Mouse (Mus musculus) stomach, embryonic 15.5 days (tissue): ENCODE measurements around the gene Asphd1. TPM values are rescaled to one million over a fixed set of nuclear protein-coding genes. Genes with fewer than 3 reads are reported as not detected.
"Not testable (repeated sequence)": the region's sequence is repeated elsewhere in the genome, so short reads cannot be mapped to it uniquely, and the experiment has no call there.

Experiments used
- ATAC-seq: fragments of 200-750 bp; cut with Nextera tagmentation; 2 replicates; pipeline ENCODE4 v1.8.0; 2017; ENCODE audit warnings: low read depth, moderate number of reproducible peaks, moderate TSS enrichment; ENCODE audit not compliant: insufficient read depth, low FRiP score
- H3K27ac ChIP-seq: fragments of 300-500 bp; sonication (generic); 2 replicates; pipeline ENCODE4 v1.5.1; 2015; ENCODE audit warnings: mild to moderate bottlenecking, inconsistent platforms
- H3K27me3 ChIP-seq: fragments of 300-500 bp; sonication (generic); replicated peaks from 2 replicates; pipeline ENCODE4 v1.6.1; 2015; ENCODE audit warnings: inconsistent platforms
- H3K36me3 ChIP-seq: fragments of 300-500 bp; sonication (generic); 2 replicates; pipeline ENCODE4 v1.6.1; 2015; ENCODE audit warnings: inconsistent platforms
- H3K4me1 ChIP-seq: fragments of 300-500 bp; sonication (generic); 2 replicates; pipeline ENCODE4 v1.6.1; 2015; ENCODE audit warnings: inconsistent platforms
- H3K4me2 ChIP-seq: fragments of 300-500 bp; sonication (generic); 2 replicates; pipeline ENCODE4 v1.6.1; 2015; ENCODE audit warnings: mild to moderate bottlenecking, inconsistent platforms
- H3K4me3 ChIP-seq: fragments of 300-500 bp; sonication (generic); replicated peaks from 2 replicates; pipeline ENCODE4 v1.5.1; 2015; ENCODE audit warnings: inconsistent platforms
- H3K9ac ChIP-seq: fragments of 300-500 bp; sonication (generic); 2 replicates; pipeline ENCODE4 v1.6.1; 2015; ENCODE audit warnings: inconsistent platforms
- H3K9me3 ChIP-seq: fragments of 300-500 bp; sonication (generic); 2 replicates; pipeline ENCODE4 v1.6.1; 2016; ENCODE audit warnings: inconsistent platforms
- WGBS: fragments of 180-500 bp; shearing (Covaris S2); methylation state at CpG from one replicate; pipeline ENCODE4 v1.1.7; 2015; 5-methylcytosine and 5-hydroxymethylcytosine counted together
- polyA plus RNA-seq: library from polyadenylated mRNA; unstranded; fragments of >200 nt; fragmentation: Nextera tagmentation; extraction: Ambion mirVana; gene quantifications from 2 replicates; pipeline ENCODE4 v1.2.1, GENCODE M21; 2015

Gene Asphd1
- polyA plus RNA-seq, 1 experiment from 2014 or later: 0.37 TPM

DNA sequence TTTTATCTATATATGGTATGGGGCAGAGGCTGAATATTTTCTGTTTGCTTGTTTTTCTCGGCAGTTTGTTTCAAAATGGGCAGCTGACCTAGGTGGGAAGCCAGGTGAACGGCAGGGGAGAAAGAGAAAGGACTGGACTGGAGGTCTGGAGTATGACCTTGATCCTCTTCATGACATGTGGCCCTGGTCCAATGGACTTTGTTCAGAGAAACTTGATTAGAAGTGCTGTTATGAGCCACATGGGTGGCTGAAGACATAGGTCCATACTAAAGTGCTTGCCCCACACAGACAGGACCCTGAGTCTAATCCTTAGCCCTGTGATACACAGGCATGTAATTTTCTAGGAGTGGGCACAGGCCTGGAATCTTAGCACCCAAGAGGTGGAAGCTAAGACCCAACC, 27.8 kb downstream of the Asphd1 start:
- H3K4me2 ChIP-seq: no peak overlapping the region
- no peaks in the 10 kb centered on the region for H3K36me3 ChIP-seq
- no peak for ATAC-seq
- H3K9me3 ChIP-seq: no peaks in the 10 kb centered on the region
- no peaks in the 10 kb centered on the region for H3K27me3 ChIP-seq
- 69% methylated on average over 2 of the region's 2 CpGs for WGBS
- no peak overlapping the region for H3K9ac ChIP-seq
- peaks cover 9% of the 10 kb centered on the region for H3K4me1 ChIP-seq
- no peak overlapping the region for H3K27ac ChIP-seq
- H3K4me3 ChIP-seq: no peak overlapping the region

DNA sequence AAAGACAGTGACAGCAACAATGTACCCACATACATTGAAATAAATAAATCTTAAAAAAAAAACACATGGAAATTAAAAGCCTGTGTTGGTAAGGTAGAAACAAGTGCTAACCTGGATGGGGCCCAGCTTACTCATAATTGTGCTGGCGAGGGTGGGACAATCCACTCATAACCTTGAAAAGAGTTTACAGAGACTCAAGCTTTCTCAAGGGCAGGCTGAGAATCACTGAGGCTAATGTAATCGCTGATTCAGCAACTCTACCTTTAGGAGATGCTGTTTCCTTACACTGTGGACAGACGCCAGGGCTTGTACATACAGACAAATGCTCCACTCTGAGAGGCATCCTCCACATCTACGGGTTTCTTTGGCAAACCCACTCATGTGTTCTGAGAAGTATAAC, 29.4 kb downstream of the Asphd1 start:
- H3K9me3 ChIP-seq: no peaks in the 10 kb centered on the region
- no peak for ATAC-seq

DNA sequence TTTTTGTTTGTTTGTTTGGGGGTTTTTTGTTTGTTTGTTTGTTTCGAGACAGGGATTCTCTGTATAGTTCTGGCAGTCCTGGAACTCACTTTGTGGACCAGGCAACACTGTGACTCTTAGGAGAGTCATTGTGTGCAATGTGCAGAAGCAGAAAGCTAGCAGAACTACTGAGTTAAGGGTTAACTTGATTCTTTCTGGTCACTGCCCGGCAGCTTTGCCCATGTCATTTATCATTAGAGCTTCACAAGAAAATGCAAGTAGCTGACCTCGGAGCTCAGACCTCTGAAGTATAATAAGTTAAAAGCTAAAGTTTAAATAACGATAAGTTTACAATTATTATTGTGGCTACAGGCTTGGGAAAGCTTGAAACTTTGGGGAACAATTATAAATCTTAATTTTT, 31.0 kb downstream of the Asphd1 start:
- H3K36me3 ChIP-seq, H3K4me1 ChIP-seq, H3K4me2 ChIP-seq, H3K9me3 ChIP-seq, H3K27ac ChIP-seq, H3K9ac ChIP-seq, ATAC-seq, H3K4me3 ChIP-seq, H3K27me3 ChIP-seq: not testable (repeated sequence)
- WGBS: 20% methylated on average over 4 of the region's 4 CpGs

More for the DNA sequence above, 29.4 kb downstream of the Asphd1 start:
- H3K27me3 ChIP-seq: no peaks in the 10 kb centered on the region
- H3K36me3 ChIP-seq: no peaks in the 10 kb centered on the region
- H3K4me1 ChIP-seq: peaks cover 9% of the 10 kb centered on the region
- H3K4me3 ChIP-seq: no peak overlapping the region
- H3K27ac ChIP-seq: no peak overlapping the region
- H3K9ac ChIP-seq: no peak overlapping the region
- 68% methylated on average over 4 of the region's 4 CpGs for WGBS
- no peak overlapping the region for H3K4me2 ChIP-seq

DNA sequence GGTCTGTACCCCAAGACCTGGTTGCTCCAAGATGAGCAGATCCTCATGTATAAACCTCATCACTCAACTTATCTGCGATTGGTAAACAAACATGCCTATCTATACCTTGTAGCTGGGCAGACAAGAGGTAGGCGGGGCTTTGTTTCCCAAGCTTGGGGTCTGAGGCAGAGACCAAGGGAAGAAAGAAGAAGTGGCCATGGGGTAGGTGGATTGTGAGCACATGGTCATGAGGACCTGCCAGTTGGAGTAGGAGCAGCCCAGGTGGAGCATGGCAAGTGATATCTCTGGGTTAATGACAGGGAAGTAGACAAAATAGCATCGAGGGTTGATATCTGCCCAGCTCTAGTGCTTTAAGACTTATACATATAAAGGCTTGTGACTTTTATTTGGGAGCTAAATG, 34.5 kb downstream of the Asphd1 start:
- H3K27ac ChIP-seq: no peak overlapping the region
- no peak for ATAC-seq
- H3K4me1 ChIP-seq: no peaks in the 10 kb centered on the region
- no peaks in the 10 kb centered on the region for H3K9me3 ChIP-seq
- no peaks in the 10 kb centered on the region for H3K36me3 ChIP-seq
- WGBS: 75% methylated on average over 3 of the region's 3 CpGs
- no peak overlapping the region for H3K9ac ChIP-seq
- H3K4me3 ChIP-seq: no peak overlapping the region
- H3K4me2 ChIP-seq: no peak overlapping the region
- no peaks in the 10 kb centered on the region for H3K27me3 ChIP-seq

DNA sequence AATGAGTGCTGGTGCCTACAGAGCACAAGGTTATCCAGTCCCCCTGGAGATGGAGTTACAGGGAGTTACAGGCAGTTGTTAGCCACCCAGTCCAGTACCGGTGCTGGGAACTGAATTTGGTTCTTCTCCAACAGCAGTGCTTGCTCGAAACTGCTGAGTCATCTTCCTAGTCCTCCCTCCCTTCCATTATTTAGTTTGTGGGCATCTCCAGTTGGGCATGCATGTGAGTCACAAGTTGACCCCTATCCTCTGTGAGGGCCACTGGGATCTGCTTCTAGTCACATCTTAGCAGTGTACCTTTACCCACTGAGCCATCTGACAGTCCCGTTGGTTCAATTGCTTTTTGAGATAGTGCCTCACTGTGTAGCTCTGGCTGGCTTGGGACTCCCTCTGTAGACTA, 43.8 kb downstream of the Asphd1 start:
- no peak overlapping the region for H3K4me2 ChIP-seq

DNA sequence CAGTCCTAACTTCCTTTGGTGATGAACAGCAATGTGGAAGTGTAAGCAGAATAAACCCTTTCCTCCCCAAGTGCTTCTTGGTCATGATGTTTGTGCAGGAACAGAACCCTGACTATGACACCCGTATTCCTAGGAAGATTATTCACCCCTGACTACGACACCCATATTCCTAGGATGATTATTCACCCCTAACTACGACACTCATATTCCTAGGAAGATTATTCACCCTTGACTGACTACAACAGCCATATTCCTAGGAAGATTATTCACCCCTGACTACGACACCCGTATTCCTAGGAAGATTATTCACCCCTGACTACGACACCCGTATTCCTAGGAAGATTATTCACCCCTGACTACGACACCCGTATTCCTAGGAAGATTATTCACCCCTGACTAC, 49.6 kb downstream of the Asphd1 start:
- H3K27ac ChIP-seq, H3K36me3 ChIP-seq, H3K9me3 ChIP-seq, H3K27me3 ChIP-seq, H3K4me2 ChIP-seq, H3K9ac ChIP-seq, H3K4me3 ChIP-seq, ATAC-seq: not testable (repeated sequence)
- WGBS: 97% methylated on average over 8 of the region's 9 CpGs
- peaks cover 15% of the 10 kb centered on the region for H3K4me1 ChIP-seq

More for the DNA sequence above, 43.8 kb downstream of the Asphd1 start:
- no peaks in the 10 kb centered on the region for H3K27me3 ChIP-seq
- no peaks in the 10 kb centered on the region for H3K9me3 ChIP-seq
- no peaks in the 10 kb centered on the region for H3K36me3 ChIP-seq
- H3K4me3 ChIP-seq: no peak overlapping the region
- H3K4me1 ChIP-seq: no peaks in the 10 kb centered on the region
- H3K27ac ChIP-seq: no peak overlapping the region
- no peak overlapping the region for H3K9ac ChIP-seq
- no peak for ATAC-seq
- WGBS: 70% methylated on average over 3 of the region's 3 CpGs

DNA sequence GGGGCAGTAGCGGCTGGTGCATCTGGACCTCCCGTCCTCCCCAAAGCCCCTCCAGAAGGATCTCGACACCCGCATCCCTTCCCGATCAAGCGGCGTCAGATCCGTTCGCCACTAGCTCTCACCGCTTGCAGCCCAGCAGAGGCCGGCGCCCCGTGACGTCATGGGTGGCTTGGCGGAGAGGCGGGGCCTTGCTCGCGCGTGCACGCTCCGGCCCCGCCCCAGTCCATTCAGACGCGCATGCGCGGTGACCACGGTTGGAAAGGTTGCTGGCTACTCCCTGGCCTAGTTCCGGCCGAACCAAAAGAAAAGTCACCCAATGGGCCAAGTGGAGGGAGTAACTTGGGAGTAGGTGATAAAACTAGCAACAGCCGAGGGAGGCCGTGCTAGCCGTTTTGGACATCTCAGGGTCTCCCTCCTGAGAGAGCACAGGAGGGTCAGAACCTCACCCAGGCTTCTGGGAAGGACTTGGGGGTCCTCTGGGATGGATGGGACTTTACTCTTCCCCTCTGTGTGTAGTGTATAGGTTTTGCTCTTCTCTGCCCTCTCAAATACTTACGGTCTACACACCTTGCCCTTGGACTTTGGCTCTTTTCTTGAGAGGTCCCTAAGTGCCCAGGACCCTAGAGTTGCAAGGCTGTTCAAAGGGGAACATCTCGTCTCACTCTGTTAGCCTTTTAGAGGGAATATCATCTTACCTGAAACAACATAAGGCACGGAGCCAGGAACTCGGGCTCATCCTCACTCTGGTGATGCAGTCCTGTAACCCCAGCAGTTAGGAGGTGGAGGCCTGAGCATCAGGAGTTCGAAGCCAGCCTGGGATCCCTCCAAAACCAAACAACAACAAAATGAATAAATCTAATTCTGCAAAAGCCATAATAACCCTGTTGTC, 51.0 kb downstream of the Asphd1 start:
- H3K4me3 ChIP-seq: peak overlapping the region; percentile 72
- WGBS: 11% methylated on average over 37 of the region's 37 CpGs
- H3K4me2 ChIP-seq: peak overlapping the region; percentile 70
- peak overlapping the region; percentile 78 for H3K27ac ChIP-seq
- peak; percentile 95 for ATAC-seq
- H3K36me3 ChIP-seq: no peaks in the 10 kb centered on the region
- H3K9me3 ChIP-seq: no peaks in the 10 kb centered on the region
- no peaks in the 10 kb centered on the region for H3K27me3 ChIP-seq
- H3K9ac ChIP-seq: peak overlapping the region; percentile 62; the same call in 1 of the 2 replicates
- peaks cover 15% of the 10 kb centered on the region for H3K4me1 ChIP-seq

DNA sequence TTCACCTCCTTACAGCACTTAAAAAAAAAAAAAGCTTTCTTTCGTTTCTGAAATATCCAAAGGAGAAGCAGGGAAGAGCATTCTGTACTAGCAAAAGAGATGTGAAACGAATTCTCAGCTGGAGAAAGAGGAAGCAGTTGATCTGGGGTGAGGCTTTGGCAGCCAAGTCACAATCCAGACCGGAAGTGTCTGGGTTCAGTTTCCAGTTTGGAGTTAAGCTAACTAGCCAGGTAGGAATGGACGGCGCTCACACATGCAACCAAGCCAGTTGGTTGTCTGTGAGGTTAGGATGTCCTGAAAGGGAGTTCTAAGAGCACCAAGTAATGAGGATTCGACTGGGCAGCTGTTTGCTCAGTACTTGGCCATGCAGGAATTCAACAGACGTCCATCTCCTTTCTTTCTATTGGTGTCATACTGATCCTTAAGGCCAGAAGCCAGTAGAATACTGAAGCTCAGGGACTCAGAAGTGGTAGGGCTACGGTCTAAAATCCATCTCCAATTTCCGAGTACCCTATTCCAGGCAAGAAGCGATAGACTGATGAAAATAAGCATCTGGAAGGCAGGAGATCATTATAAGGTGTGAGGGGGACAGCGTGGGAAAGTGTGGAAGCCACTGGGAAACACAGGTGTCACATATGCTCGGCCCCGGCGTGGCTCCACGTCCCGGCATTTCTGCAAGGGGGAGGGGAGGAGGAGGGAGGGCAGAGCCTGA, 51.8 kb downstream of the Asphd1 start:
- peak overlapping the region; percentile 70 for H3K4me2 ChIP-seq
- peak overlapping the region; percentile 72 for H3K4me3 ChIP-seq
- peak overlapping the region; percentile 78 for H3K27ac ChIP-seq
- H3K27me3 ChIP-seq: no peaks in the 10 kb centered on the region
- no peaks in the 10 kb centered on the region for H3K9me3 ChIP-seq
- H3K9ac ChIP-seq: peak overlapping the region; percentile 62; the same call in 1 of the 2 replicates
- WGBS: 19% methylated on average over 15 of the region's 16 CpGs
- H3K36me3 ChIP-seq: no peaks in the 10 kb centered on the region
- H3K4me1 ChIP-seq: peaks cover 15% of the 10 kb centered on the region
- peak; percentile 66 for ATAC-seq

DNA sequence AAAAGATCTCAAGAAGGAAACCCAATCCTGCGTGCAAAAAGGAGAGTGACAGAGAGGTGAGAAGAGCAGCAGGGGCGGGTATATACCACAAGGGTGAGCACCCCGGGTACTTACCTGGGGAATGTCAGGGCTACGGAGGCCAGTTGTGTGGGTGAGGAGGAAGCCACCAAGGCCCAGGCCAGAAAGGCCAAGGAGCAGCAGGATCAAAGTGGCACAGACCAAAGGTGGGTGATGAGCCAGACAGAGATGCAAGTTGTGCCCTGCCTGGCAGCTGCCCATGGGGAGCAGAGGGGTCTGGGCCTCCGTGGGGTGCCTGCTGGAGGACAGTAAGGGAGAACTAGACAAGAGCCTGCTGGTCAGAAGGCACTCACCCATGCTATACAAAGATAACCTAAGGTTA, 52.5 kb downstream of the Asphd1 start:
- Histone ChIP-seq H3K9ac (no peak overlapping the region), H3K4me1 (peaks cover 15% of the 10 kb centered on the region), H3K4me3 (no peak overlapping the region), H3K27ac (0 out of 2 replicates have a peak overlapping the region, but pooled peaks have one; percentile 17), H3K36me3 (no peaks in the 10 kb centered on the region), H3K27me3 (no peaks in the 10 kb centered on the region), H3K4me2 (peak overlapping the region; percentile 70), H3K9me3 (no peaks in the 10 kb centered on the region)
- 83% methylated on average over 5 of the region's 5 CpGs for WGBS
- ATAC-seq: no peak

Other genes with a start within 250 kb of the Asphd1 start
- gene Coro1a, start 241.8 kb downstream of the Asphd1 start, polyA plus RNA-seq: 50.1 and 51.9 TPM in 2 replicates
- 99.9 TPM in 2 replicates for gene Mapk3, start 190.0 kb downstream of the Asphd1 start, polyA plus RNA-seq
- 3.1 and 3.3 TPM in 2 replicates for gene Gdpd3, start 183.2 kb downstream of the Asphd1 start, polyA plus RNA-seq
- gene Ypel3, start 172.6 kb downstream of the Asphd1 start, polyA plus RNA-seq: 81.9 and 93.0 TPM in 2 replicates
- gene Tbx6, start 168.1 kb downstream of the Asphd1 start, polyA plus RNA-seq: 0.46 and 0.66 TPM in 2 replicates
- gene Ppp4c, start 157.1 kb downstream of the Asphd1 start, polyA plus RNA-seq: 237 and 240 TPM in 2 replicates
- gene Fam57b, start 151.9 kb downstream of the Asphd1 start, polyA plus RNA-seq: 0.73 and 0.74 TPM in 2 replicates
- not detected in 2 replicates for gene 4930451I11Rik, start 117.9 kb downstream of the Asphd1 start, polyA plus RNA-seq
- gene Doc2a, start 102.2 kb downstream of the Asphd1 start, polyA plus RNA-seq: 0.62 and 0.74 TPM in 2 replicates
- 28.5 and 28.8 TPM in 2 replicates for gene Hirip3, start 87.6 kb downstream of the Asphd1 start, polyA plus RNA-seq
- 60.1 and 68.3 TPM in 2 replicates for gene Ino80e, start 87.2 kb downstream of the Asphd1 start, polyA plus RNA-seq
- 38.3 and 40.1 TPM in 2 replicates for gene Taok2, start 64.9 kb downstream of the Asphd1 start, polyA plus RNA-seq
- gene Tmem219, start 26.7 kb downstream of the Asphd1 start, polyA plus RNA-seq: 32.0 and 33.4 TPM in 2 replicates
- 15.0 and 15.1 TPM in 2 replicates for gene Kctd13, start 20.7 kb downstream of the Asphd1 start, polyA plus RNA-seq
- gene Sez6l2, start 981 bp upstream of the Asphd1 start, polyA plus RNA-seq: 1.5 and 2.3 TPM in 2 replicates
- gene Cdipt, start 26.3 kb upstream of the Asphd1 start, polyA plus RNA-seq: 113 and 119 TPM in 2 replicates
- 2.1 and 2.4 TPM in 2 replicates for gene Cdiptos, start 26.5 kb upstream of the Asphd1 start, polyA plus RNA-seq
- 27.2 and 29.1 TPM in 2 replicates for gene Mvp, start 65.0 kb upstream of the Asphd1 start, polyA plus RNA-seq
- 1.0 TPM in 1 of 2 replicates, not detected in the other for gene Pagr1b, start 66.9 kb upstream of the Asphd1 start, polyA plus RNA-seq
- 33.1 and 62.5 TPM in 2 replicates for gene Pagr1a, start 67.8 kb upstream of the Asphd1 start, polyA plus RNA-seq
- gene Gm42742, start 71.5 kb upstream of the Asphd1 start, polyA plus RNA-seq: 25.0 and 63.8 TPM in 2 replicates
- 5.9 and 8.1 TPM in 2 replicates for gene Prrt2, start 71.6 kb upstream of the Asphd1 start, polyA plus RNA-seq
- gene Maz, start 77.5 kb upstream of the Asphd1 start, polyA plus RNA-seq: 67.7 and 69.7 TPM in 2 replicates
- 93.5 and 101 TPM in 2 replicates for gene Kif22, start 92.9 kb upstream of the Asphd1 start, polyA plus RNA-seq
- 14.5 and 34.1 TPM in 2 replicates for gene Zg16, start 137.7 kb upstream of the Asphd1 start, polyA plus RNA-seq
- 4.7 and 5.0 TPM in 2 replicates for gene AI467606, start 141.8 kb upstream of the Asphd1 start, polyA plus RNA-seq
- gene Qprt, start 172.6 kb upstream of the Asphd1 start, polyA plus RNA-seq: 6.1 and 7.4 TPM in 2 replicates
- gene Spn, start 188.2 kb upstream of the Asphd1 start, polyA plus RNA-seq: 0.64 and 1.0 TPM in 2 replicates
- gene Cd2bp2, start 246.5 kb upstream of the Asphd1 start, polyA plus RNA-seq: 44.1 and 46.6 TPM in 2 replicates